Mouse (Mus musculus) brain, embryonic 18.5 days (tissue): ENCODE data around the gene Gm4858.
"Not testable (repeated sequence)": the region's sequence is repeated elsewhere in the genome, so short reads cannot be mapped to it uniquely, and the experiment has no call there.

Source experiments
- DNase-seq: peaks from one replicate; pipeline ENCODE4 v3.0.0-alpha.2; 2012; ENCODE audit warnings: low read depth, low spot score

The Gm4858 gene

GRCm38 (mm10) chr3:93068523-93068922 is at the start of gene Gm4858:
TSS of gene Gm4858 (plus strand) at chr3:93068823.
- DNase-seq: not testable (repeated sequence)

DNA sequence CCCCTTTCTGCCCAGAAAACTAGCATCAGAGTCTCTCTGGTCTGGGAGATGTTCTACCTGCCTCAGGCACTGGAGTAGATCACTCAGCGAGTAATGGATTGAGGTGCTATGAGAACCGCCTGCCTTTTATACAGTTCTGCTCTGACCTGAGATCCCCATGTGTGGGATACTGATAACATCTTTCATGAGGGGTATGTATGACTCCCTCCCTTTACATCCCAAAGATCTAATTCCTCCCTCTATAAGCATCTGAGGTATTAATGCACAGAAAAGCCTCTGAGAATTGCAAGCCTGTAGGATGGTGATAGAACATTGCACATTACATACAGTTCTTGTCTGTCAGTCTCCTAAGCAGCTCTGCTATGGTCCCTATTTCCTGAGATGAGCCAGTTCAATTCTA is 49.7 kb upstream of the Gm4858 start, which contains the start of gene Lce1m:
Lce1m (minus strand) TSS at position 101 of the 400 bp plus-strand sequence.
- DNase-seq: no peak

- DNase-seq: no peak
Measured at GRCm38 (mm10) chr3:93021171-93021570, 47.5 kb upstream of the Gm4858 start.

DNA sequence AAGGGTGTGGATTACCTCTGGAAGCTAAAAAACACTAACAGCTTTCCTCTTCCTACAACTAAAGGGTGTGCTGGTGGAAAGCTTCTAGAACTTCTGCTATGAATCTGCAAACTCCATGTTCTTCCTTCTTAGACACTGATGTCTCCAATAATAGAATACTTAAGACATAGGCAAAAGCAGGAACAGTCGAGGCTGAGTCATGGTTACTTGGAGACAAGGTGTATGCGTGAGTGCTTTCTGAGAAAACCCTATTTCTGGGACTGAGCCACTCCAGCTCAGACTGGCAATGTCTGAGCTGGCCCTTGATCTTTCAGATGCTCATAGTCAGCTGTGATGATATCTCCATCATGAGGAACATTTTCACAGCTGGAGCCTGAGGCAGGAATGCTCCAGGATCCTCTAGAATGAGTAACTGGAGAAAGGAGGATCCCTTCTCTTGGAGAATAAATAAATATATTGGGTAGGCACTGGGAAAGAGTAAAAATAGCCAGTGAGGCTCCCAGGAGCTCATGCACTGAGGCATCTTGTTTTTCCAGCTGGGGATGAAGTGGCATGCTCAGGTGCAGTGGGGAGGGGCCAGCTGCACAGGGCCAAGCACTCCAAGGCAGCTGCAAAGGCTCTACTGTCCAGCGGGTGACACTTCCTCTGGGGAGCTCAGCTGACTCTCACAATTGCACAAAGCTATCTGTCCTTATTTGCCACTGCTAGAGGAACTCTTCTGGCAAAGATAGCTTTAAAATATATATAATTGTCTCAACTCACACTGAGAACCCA is 45.0 kb upstream of the Gm4858 start:
- DNase-seq: no peak

DNA sequence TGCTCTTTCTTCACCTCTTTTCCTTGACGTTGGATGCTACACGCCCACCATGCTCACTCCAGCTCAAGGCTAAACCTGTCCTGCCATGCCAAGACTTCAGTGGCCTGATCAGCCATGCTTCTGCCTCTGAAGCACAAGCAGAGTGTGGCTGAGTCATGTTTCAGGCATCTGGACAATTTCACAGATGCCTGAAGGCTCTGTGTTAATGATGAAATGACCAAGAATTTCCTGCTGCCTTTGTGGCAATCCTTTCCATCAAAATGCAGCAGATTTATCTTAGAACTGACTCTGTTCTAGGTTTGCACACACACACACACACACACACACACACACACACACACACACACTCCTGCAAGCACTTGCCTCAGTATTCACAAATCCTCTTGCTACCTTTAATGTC is 43.1 kb upstream of the Gm4858 start:
- DNase-seq: no peak

- peak; percentile 50 for DNase-seq
Measured at GRCm38 (mm10) chr3:93031450-93031849, 37.2 kb upstream of the Gm4858 start.

DNA sequence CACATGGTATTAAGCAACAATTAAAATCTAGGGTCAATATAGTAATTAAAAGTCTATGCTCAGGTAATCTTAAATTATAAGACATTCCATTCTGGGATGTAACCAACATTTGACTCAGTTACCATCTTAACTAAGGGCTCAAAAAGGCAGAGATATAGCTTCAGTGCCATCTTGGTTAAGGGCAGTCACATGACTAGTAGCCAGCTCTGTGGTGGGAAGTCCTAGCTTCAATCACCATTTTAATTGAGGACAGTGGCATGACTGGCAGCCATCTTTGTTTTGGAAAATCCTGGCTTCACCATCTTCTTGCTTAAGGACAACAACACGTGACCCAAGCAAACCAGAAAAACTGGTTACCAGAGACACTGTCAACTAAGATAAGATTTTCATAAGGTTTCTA is 18.4 kb upstream of the Gm4858 start:
- no peak for DNase-seq

DNA sequence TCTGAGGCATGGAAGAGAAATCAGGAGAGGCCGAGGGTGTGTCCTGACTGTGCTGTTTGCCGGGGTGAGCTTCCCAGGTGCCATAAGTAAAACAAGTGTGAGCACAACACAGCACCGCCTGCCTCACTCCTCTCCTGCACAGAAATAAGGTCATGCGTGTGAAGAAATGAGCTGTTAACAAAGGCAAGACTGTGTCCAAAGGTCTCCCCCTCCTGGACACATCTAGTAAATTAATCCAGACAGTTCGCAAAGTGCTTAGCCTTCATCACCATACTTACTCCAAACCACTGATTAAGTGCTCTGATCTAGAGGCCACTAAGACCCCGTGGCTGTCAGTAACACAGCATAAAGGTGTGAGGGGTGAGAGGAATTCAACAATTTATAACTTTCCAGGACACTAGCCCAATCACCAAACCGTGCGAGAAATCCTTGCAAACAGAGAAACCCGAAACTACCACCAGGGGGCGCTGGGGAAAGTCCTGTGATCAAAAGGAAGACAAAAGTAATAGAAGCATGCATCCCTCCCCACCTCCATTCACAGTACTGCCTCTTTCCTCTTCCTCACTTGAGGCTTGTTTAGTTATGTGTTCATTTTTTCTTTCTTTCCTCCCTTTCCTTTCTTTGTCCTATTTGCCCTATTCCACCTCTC is 15.7 kb upstream of the Gm4858 start:
- no peak for DNase-seq

DNA sequence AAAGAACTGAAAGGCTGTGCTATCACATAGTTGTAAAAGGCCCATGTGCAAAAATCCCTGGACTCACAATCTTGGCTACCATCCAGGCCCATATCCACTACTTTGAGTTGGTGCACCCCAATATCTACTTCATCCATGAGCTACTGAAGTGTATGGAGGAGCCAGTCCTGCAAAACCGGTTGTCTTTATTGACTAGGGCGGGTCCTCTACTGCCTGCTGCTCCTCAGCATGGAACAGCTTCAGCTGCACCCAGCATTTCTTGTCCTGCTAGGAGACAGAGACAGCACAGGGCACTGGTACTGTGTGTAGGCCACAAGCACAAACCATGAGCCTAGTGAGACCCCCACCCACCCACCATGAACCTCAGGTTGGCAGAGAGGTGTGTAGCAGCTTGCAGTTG is 18.0 kb downstream of the Gm4858 start:
- no peak for DNase-seq

- not testable (repeated sequence) for DNase-seq
Measured at GRCm38 (mm10) chr3:93093581-93093980, 25.0 kb downstream of the Gm4858 start.

DNA sequence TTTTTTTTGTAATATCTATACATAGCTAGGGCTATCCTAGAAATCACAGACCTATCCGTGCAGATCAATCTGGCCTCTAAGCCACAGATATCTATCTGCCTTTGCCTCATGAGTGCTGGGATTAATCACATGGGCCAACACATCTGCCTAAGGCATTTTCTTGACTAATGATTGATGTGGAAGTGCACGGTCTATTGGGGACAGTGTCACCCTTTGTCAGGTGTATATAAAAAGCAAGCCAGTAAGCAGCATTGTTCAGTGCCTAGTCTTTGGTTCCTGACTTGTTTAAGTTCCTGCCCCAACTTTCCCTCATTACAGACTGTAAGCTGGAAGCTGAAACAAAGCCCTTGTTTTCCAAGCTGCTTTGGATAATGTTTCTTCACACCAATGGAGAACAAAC is 27.8 kb downstream of the Gm4858 start:
- no peak for DNase-seq

DNA sequence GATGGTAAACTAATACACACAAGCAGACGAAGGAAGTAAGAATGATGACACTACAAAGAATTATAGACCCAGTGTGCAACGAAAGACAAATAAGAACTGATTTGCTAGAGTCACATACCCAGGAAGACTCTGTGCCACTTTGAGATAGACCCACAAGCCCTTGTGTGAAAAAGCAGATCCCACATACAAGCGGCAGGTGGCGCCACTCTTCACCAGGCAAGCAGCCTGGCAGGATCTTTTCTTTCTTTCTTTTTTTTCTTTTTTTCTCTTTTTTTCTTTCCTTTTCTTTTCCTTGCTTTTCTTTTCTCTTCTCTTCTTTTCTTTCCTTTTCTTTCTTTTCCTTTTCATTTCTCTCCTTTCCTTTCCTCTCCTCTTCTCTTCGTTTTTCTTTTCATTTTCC is 43.0 kb downstream of the Gm4858 start:
- DNase-seq: no peak

- DNase-seq: no peak
Measured at GRCm38 (mm10) chr3:93114481-93114880, 45.9 kb downstream of the Gm4858 start.

- no peak for DNase-seq
Measured at GRCm38 (mm10) chr3:93119101-93119500, 50.5 kb downstream of the Gm4858 start.
